In genomic region chr10:80917336-80917778, GRCm38 (mm10) we compare ENCODE assay signal across 8 mouse cellular contexts. TPM values are rescaled to one million over a fixed set of nuclear protein-coding genes. Genes with fewer than 3 reads are reported as not detected.
DNase-seq lines count a peak whose midpoint lies in the region; ATAC-seq and TF ChIP-seq lines count a peak whose summit lies in the region.

No protein-coding gene starts in this region.

- in situ Hi-C loops in CH12.LX (cut with MboI; ENCODE audit: low pct_ligation_motif_present, low pct_unique_long_range_greater_than_20kb, low sequenced_read_pairs): no loop called here

- H3K4me3 ChIP-seq in erythroblast, embryonic 14.5 days (replicated peaks): peak overlapping the region; percentile 81
- H3K4me3 ChIP-seq in CH12.LX (replicated peaks in 1 of 3; ENCODE audit: low read depth in 2 of 3, low read length in 2 of 3, poor library complexity in 1 of 3): peak overlapping the region; percentile 81 to 95 (median 94)
- peak overlapping the region; percentile 94 for H3K4me3 ChIP-seq in forebrain, embryonic 12.5 days (replicated peaks)
- peak overlapping the region; percentile 96 for H3K4me3 ChIP-seq in midbrain, embryonic 15.5 days

- dilution Hi-C loops in CH12.LX (cut with MboI; ENCODE audit: extremely low pct_ligation_motif_present, extremely low pct_unique_long_range_greater_than_20kb, low sequenced_read_pairs): no loop called here

- WGBS in forebrain, embryonic 12.5 days: 4% methylated on average over 15 of the region's 15 CpGs
- 3% methylated on average over 15 of the region's 15 CpGs for WGBS in midbrain, embryonic 15.5 days

- TF ChIP-seq EP300 in CH12.LX (IDR thresholded peaks at IDR 0.05; ENCODE audit: low read length): no peak

- peaks cover 61% of the 10 kb centered on the region for H3K4me1 ChIP-seq in erythroblast, embryonic 14.5 days (ENCODE audit: control insufficient read depth)
- H3K4me1 ChIP-seq in CH12.LX (ENCODE audit: control insufficient read depth in 1 of 2, insufficient read depth in 2 of 2): peaks cover 5 to 16% of the 10 kb centered on the region in 2 experiments; a peak in 2 of 4 replicates
- peaks cover 35% of the 10 kb centered on the region for H3K4me1 ChIP-seq in forebrain, embryonic 12.5 days
- H3K4me1 ChIP-seq in midbrain, embryonic 15.5 days: peaks cover 28% of the 10 kb centered on the region

- H3K9ac ChIP-seq in CH12.LX (ENCODE audit: insufficient read depth, low read depth): peak overlapping the region; percentile 52
- H3K9ac ChIP-seq in forebrain, embryonic 12.5 days: peak overlapping the region; percentile 83
- H3K9ac ChIP-seq in midbrain, embryonic 15.5 days: peak overlapping the region; percentile 89

- ATAC-seq in erythroblast, adult 5-6 weeks (replicated peaks; ENCODE audit: low FRiP score, poor library complexity, severe bottlenecking): no peak
- ATAC-seq in forebrain, embryonic 12.5 days (ENCODE audit: low FRiP score): peak; percentile 57
- peak; percentile 65 for ATAC-seq in midbrain, embryonic 15.5 days (replicated peaks)

- no peak for DNase-seq in CH12.LX (ENCODE audit: extremely low read depth)
- peak; percentile 66 for DNase-seq in kidney, postnatal 14 days
- no peak for DNase-seq in adrenal gland, postnatal 4 days (ENCODE audit: low spot score in 2 of 2)
- DNase-seq in left cerebral cortex, adult 8-10 months (ENCODE audit: low spot score in 2 of 2): no peak

- no peak for TF ChIP-seq POLR2A in CH12.LX (IDR thresholded peaks at IDR 0.05; ENCODE audit: low read depth, low read length)

- peak overlapping the region; percentile 80 for H3K4me2 ChIP-seq in CH12.LX (ENCODE audit: insufficient read depth, low read depth, poor library complexity, severe bottlenecking)
- peak overlapping the region; percentile 99 for H3K4me2 ChIP-seq in forebrain, embryonic 12.5 days
- H3K4me2 ChIP-seq in midbrain, embryonic 15.5 days: peak overlapping the region; percentile 98

- TF ChIP-seq RAD21 in CH12.LX (IDR thresholded peaks at IDR 0.05; ENCODE audit: low read depth, low read length): no peak

- TF ChIP-seq CTCF in CH12.LX (conservative IDR thresholded peaks at IDR 0.05 in 1 of 2, IDR thresholded peaks at IDR 0.05 in 1 of 2; ENCODE audit: low read depth in 2 of 2, low read length in 2 of 2): no peak

- H3K27ac ChIP-seq in CH12.LX (ENCODE audit: insufficient read depth, low read depth): no peak overlapping the region
- peak overlapping the region; percentile 68 for H3K27ac ChIP-seq in forebrain, embryonic 12.5 days
- H3K27ac ChIP-seq in midbrain, embryonic 15.5 days: peak overlapping the region; percentile 84

- peaks cover 40% of the 10 kb centered on the region for H3K27me3 ChIP-seq in erythroblast, embryonic 14.5 days (ENCODE audit: control insufficient read depth)
- peaks cover 25% of the 10 kb centered on the region for H3K27me3 ChIP-seq in CH12.LX (replicated peaks)
- H3K27me3 ChIP-seq in forebrain, embryonic 12.5 days: peaks cover 15% of the 10 kb centered on the region; the same call in 1 of the 2 replicates
- no peaks in the 10 kb centered on the region for H3K27me3 ChIP-seq in midbrain, embryonic 15.5 days (replicated peaks)

- H3K9me3 ChIP-seq in erythroblast, embryonic 14.5 days (ENCODE audit: control insufficient read depth, low read length): no peaks in the 10 kb centered on the region
- no peaks in the 10 kb centered on the region for H3K9me3 ChIP-seq in CH12.LX (replicated peaks; ENCODE audit: low read length)
- no peaks in the 10 kb centered on the region for H3K9me3 ChIP-seq in forebrain, embryonic 12.5 days
- H3K9me3 ChIP-seq in midbrain, embryonic 15.5 days: no peaks in the 10 kb centered on the region

- H3K79me2 ChIP-seq in CH12.LX (replicated peaks; ENCODE audit: control insufficient read depth, extremely low read depth, insufficient read depth, poor library complexity, severe bottlenecking): no peaks in the 10 kb centered on the region

- H3K36me3 ChIP-seq in erythroblast, embryonic 14.5 days (ENCODE audit: control insufficient read depth): peaks cover 16% of the 10 kb centered on the region
- H3K36me3 ChIP-seq in CH12.LX (replicated peaks in 1 of 2; ENCODE audit: control insufficient read depth in 1 of 2, insufficient read depth in 1 of 2, low read length in 1 of 2): peaks cover 0 to 37% of the 10 kb centered on the region in 2 experiments
- H3K36me3 ChIP-seq in forebrain, embryonic 12.5 days (replicated peaks): peaks cover 33% of the 10 kb centered on the region
- H3K36me3 ChIP-seq in midbrain, embryonic 15.5 days (replicated peaks): no peaks in the 10 kb centered on the region

TF ChIP-seq in CH12.LX, 34 proteins besides CTCF, POLR2A, EP300 and RAD21:
- TF ChIP-seq GABPA (IDR thresholded peaks at IDR 0.05; ENCODE audit: insufficient replicate concordance, low read depth, low read length) (no peak), SIN3A (IDR thresholded peaks at IDR 0.05; ENCODE audit: low read length) (no peak; the same call in 1 of the 2 replicates), ELF1 (IDR thresholded peaks at IDR 0.05; ENCODE audit: low read depth, low read length) (peak; percentile 28; the same call in 1 of the 2 replicates), IRF4 (IDR thresholded peaks at IDR 0.05; ENCODE audit: low read depth, low read length) (no peak), ZC3H11A (IDR thresholded peaks at IDR 0.05; ENCODE audit: low read depth, low read length) (no peak)

RNA-seq across cellular contexts. Expression of gene Lmnb2, which starts 0.7 kb away (rescaled TPM):
- polyA plus RNA-seq in erythroblast, embryonic 14.5 days (2012): 1.1 and 1.3 TPM in 2 replicates
- 2.7 and 7.3 TPM in 2 replicates for total RNA-seq in erythroblast, adult 5-6 weeks (2015; ENCODE audit: low replicate concordance)
- 9.3 and 9.7 TPM in 2 replicates for total RNA-seq in erythroblast, adult 5-6 weeks (2017; ENCODE audit: low replicate concordance)
- total RNA-seq in CH12.LX (2012; rRNA removed) (23.6 and 25.8 TPM in 2 replicates), CH12.LX (2014; rRNA removed) (22.2 and 23.7 TPM in 2 replicates)
- 20.7 and 23.6 TPM in 2 replicates for polyA plus RNA-seq in CH12.LX (2012; ENCODE audit: insufficient read length, low read depth)
- 67.7 and 73.8 TPM in 2 replicates for polyA plus RNA-seq in forebrain, embryonic 12.5 days (2016; fragmentation: Nextera tagmentation; extraction: Ambion mirVana)
- polyA plus RNA-seq in midbrain, embryonic 15.5 days (2015; fragmentation: Nextera tagmentation; extraction: Ambion mirVana): 46.9 and 48.9 TPM in 2 replicates
- 10 to 100 TPM; 18.5 to 23.1 TPM for total RNA-seq in adrenal gland, postnatal 4 days (2021)
- total RNA-seq in left cerebral cortex, adult 8-10 months (2022): 10 to 100 TPM; 17.6 to 21.2 (median 20.1) TPM

RNA-seq across cellular contexts. Expression of gene Gadd45b, which starts 12.5 kb away (rescaled TPM):
- 0.15 and 0.16 TPM in 2 replicates for polyA plus RNA-seq in erythroblast, embryonic 14.5 days (2012)
- 2.3 and 10.6 TPM in 2 replicates for total RNA-seq in erythroblast, adult 5-6 weeks (2015; ENCODE audit: low replicate concordance)
- 3.2 and 4.9 TPM in 2 replicates for total RNA-seq in erythroblast, adult 5-6 weeks (2017; ENCODE audit: low replicate concordance)
- total RNA-seq in CH12.LX (2012; rRNA removed) (36.2 and 52.5 TPM in 2 replicates), CH12.LX (2014; rRNA removed) (19.3 and 24.4 TPM in 2 replicates)
- 14.9 and 16.4 TPM in 2 replicates for polyA plus RNA-seq in CH12.LX (2012; ENCODE audit: insufficient read length, low read depth)
- 8.2 and 9.8 TPM in 2 replicates for polyA plus RNA-seq in forebrain, embryonic 12.5 days (2016; fragmentation: Nextera tagmentation; extraction: Ambion mirVana)
- 5.5 and 8.2 TPM in 2 replicates for polyA plus RNA-seq in midbrain, embryonic 15.5 days (2015; fragmentation: Nextera tagmentation; extraction: Ambion mirVana)
- total RNA-seq in adrenal gland, postnatal 4 days (2021): 10 to 100 TPM; 10.9 to 11.1 TPM
- 10 to 100 TPM; 13.8 to 24.0 (median 20.6) TPM for total RNA-seq in left cerebral cortex, adult 8-10 months (2022)

RNA-seq across cellular contexts. Expression of gene Timm13, which starts 16.6 kb away (rescaled TPM):
- 29.2 and 32.1 TPM in 2 replicates for polyA plus RNA-seq in erythroblast, embryonic 14.5 days (2012)
- 12.1 and 17.6 TPM in 2 replicates for total RNA-seq in erythroblast, adult 5-6 weeks (2015; ENCODE audit: low replicate concordance)
- 14.1 and 24.7 TPM in 2 replicates for total RNA-seq in erythroblast, adult 5-6 weeks (2017; ENCODE audit: low replicate concordance)
- total RNA-seq in CH12.LX (2012; rRNA removed) (279 and 313 TPM in 2 replicates), CH12.LX (2014; rRNA removed) (137 and 139 TPM in 2 replicates)
- 292 and 344 TPM in 2 replicates for polyA plus RNA-seq in CH12.LX (2012; ENCODE audit: insufficient read length, low read depth)
- polyA plus RNA-seq in forebrain, embryonic 12.5 days (2016; fragmentation: Nextera tagmentation; extraction: Ambion mirVana): 311 and 314 TPM in 2 replicates
- 318 and 330 TPM in 2 replicates for polyA plus RNA-seq in midbrain, embryonic 15.5 days (2015; fragmentation: Nextera tagmentation; extraction: Ambion mirVana)
- total RNA-seq in adrenal gland, postnatal 4 days (2021): 100 to 1,000 TPM; 162 to 179 TPM
- 100 to 1,000 TPM; 106 to 147 (median 124) TPM for total RNA-seq in left cerebral cortex, adult 8-10 months (2022)

RNA-seq across cellular contexts. Expression of gene Tmprss9, which starts 45.7 kb away (rescaled TPM):
- 0.02 and 0.03 TPM in 2 replicates for polyA plus RNA-seq in erythroblast, embryonic 14.5 days (2012)
- not detected in 2 replicates for total RNA-seq in erythroblast, adult 5-6 weeks (2015; ENCODE audit: low replicate concordance)
- 0.17 TPM in 1 of 2 replicates, not detected in the other for total RNA-seq in erythroblast, adult 5-6 weeks (2017; ENCODE audit: low replicate concordance)
- total RNA-seq in CH12.LX (2012; rRNA removed): 0.04 TPM in 1 of 2 replicates, not detected in the other
- not detected in 2 replicates for total RNA-seq in CH12.LX (2014; rRNA removed)
- polyA plus RNA-seq in CH12.LX (2012; ENCODE audit: insufficient read length, low read depth): 0.07 TPM in 1 of 2 replicates, not detected in the other
- 0.06 and 0.08 TPM in 2 replicates for polyA plus RNA-seq in forebrain, embryonic 12.5 days (2016; fragmentation: Nextera tagmentation; extraction: Ambion mirVana)
- polyA plus RNA-seq in midbrain, embryonic 15.5 days (2015; fragmentation: Nextera tagmentation; extraction: Ambion mirVana): 0.23 and 0.41 TPM in 2 replicates
- not detected for total RNA-seq in adrenal gland, postnatal 4 days (2021)
- total RNA-seq in left cerebral cortex, adult 8-10 months (2022): under 1 TPM; 0.22 to 0.60 (median 0.39) TPM

Comparison
In these comparisons a context has a peak if more than half of its experiments do, and no peak if none do; other contexts are left out.
1. RNA of gene Timm13, which starts 16.6 kb away (total RNA-seq): 137 to 313 TPM in CH12.LX, 162 to 179 TPM in adrenal gland, postnatal 4 days and 106 to 147 TPM in left cerebral cortex, adult 8-10 months; 12.1 to 24.7 TPM in erythroblast, adult 5-6 weeks; every median in the first group is over 4 times any median in the second.
2. Peak in every context shown above with its lines, with median percentiles within 50 percentile points of each other: H3K4me3 ChIP-seq, H3K4me2 ChIP-seq and H3K9ac ChIP-seq.